In the genomic region with DNA sequence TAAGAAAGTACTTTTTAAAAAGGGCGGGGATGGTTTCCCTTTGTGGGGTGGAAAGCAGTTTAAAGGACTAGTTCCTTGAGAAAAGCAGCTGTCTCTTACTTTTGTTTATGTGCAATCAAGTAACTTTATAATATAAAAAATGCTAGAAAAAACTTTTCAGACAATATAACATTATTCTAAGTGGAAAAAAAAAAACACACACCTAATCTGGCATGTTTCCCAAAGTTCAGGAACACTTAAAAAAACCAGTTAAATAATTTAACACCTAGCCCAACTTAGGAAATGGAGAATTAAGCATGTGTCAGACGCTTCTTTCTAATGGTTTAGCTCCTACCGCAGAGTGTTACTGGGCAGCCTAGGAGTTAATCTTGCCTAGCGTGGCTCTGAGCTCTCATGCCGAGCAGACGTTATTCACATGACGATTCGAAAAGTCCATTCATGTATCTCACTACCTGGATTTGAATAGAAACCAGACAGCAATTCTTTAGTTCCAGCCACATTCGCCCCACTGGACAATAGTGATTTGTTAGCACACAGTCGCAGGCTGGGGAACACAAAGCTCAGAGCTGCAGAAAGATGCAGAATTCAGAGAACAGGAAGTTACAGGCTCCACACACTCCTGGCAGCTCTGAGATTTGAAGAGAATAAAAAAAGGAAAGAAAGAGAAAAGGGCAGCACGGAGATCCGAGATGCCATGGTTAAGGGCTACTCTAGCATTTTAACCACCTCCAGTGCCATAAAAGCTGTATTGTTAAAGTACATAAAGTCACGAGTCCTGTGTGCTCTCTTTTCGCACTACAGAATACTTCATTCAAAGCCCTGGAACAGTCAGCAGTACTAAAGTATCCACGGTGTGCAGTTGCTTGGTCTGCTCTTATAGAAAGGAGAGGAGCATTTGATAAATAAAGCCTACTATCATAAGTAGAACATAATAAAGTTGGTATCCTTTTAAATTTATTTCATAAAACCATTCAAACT, we compare ENCODE assay signal across 8 mouse cellular contexts.
DNase-seq lines count a peak whose midpoint lies in the region; ATAC-seq lines count a peak whose summit lies in the region.

No protein-coding gene starts in this region.

- no peak for ATAC-seq in embryonic facial prominence, embryonic 11.5 days (replicated peaks; ENCODE audit: insufficient number of reproducible peaks, low FRiP score, low TSS enrichment, low read depth)
- ATAC-seq in heart, embryonic 16.5 days (replicated peaks; ENCODE audit: extremely low read depth, insufficient read depth, low FRiP score): no peak
- ATAC-seq in lung, embryonic 15.5 days (ENCODE audit: borderline replicate concordance, extremely low read depth, low FRiP score, low TSS enrichment): no peak

- H3K9ac ChIP-seq in embryonic facial prominence, embryonic 11.5 days (replicated peaks; ENCODE audit: low read length): peak overlapping the region; percentile 74
- H3K9ac ChIP-seq in heart, embryonic 16.5 days (ENCODE audit: low read length): peak overlapping the region; percentile 77
- peak overlapping the region; percentile 58 for H3K9ac ChIP-seq in lung, embryonic 15.5 days

- H3K4me3 ChIP-seq in embryonic facial prominence, embryonic 11.5 days (ENCODE audit: low read depth, low read length): peak overlapping the region; percentile 56
- H3K4me3 ChIP-seq in heart, embryonic 16.5 days (ENCODE audit: low read length): peak overlapping the region; percentile 61
- peak overlapping the region; percentile 51 for H3K4me3 ChIP-seq in lung, embryonic 15.5 days

- H3K36me3 ChIP-seq in embryonic facial prominence, embryonic 11.5 days (replicated peaks; ENCODE audit: control insufficient read depth, insufficient read depth, low read depth, low read length): no peaks in the 10 kb centered on the region
- H3K36me3 ChIP-seq in heart, embryonic 16.5 days (ENCODE audit: control insufficient read depth, insufficient read depth): no peaks in the 10 kb centered on the region
- H3K36me3 ChIP-seq in lung, embryonic 15.5 days: no peaks in the 10 kb centered on the region

- peak; percentile 4 for DNase-seq in urinary bladder, postnatal 25 days (ENCODE audit: low spot score)
- DNase-seq in urinary bladder, postnatal 10 days (ENCODE audit: low spot score): no peak
- DNase-seq in embryonic facial prominence, embryonic 11.5 days (ENCODE audit: low spot score): peak; percentile 77
- DNase-seq in kidney, postnatal 14 days: peak; percentile 28
- DNase-seq in ovary, adult 18-20 months (ENCODE audit: low spot score): peak; percentile 3
- no peak for DNase-seq in urinary bladder, postnatal 14 days (ENCODE audit: low spot score)

- peak overlapping the region; percentile 85 for H3K27ac ChIP-seq in embryonic facial prominence, embryonic 11.5 days (replicated peaks; ENCODE audit: low read depth, low read length)
- peak overlapping the region; percentile 92 for H3K27ac ChIP-seq in heart, embryonic 16.5 days (ENCODE audit: low read length)
- H3K27ac ChIP-seq in lung, embryonic 15.5 days: peak overlapping the region; percentile 86

- H3K27me3 ChIP-seq in embryonic facial prominence, embryonic 11.5 days (ENCODE audit: control insufficient read depth, insufficient read depth, low read length): no peaks in the 10 kb centered on the region
- H3K27me3 ChIP-seq in heart, embryonic 16.5 days (ENCODE audit: control insufficient read depth, insufficient read depth, low read length): no peaks in the 10 kb centered on the region
- no peaks in the 10 kb centered on the region for H3K27me3 ChIP-seq in lung, embryonic 15.5 days

- no peaks in the 10 kb centered on the region for H3K4me1 ChIP-seq in embryonic facial prominence, embryonic 11.5 days (ENCODE audit: control insufficient read depth, insufficient read depth, low read length)
- H3K4me1 ChIP-seq in heart, embryonic 16.5 days (ENCODE audit: control insufficient read depth, insufficient read depth, low read length): peaks cover 11% of the 10 kb centered on the region
- H3K4me1 ChIP-seq in lung, embryonic 15.5 days: peaks cover 5% of the 10 kb centered on the region; the same call in 1 of the 2 replicates

- 7% methylated on average over 15 of the region's 15 CpGs for WGBS in embryonic facial prominence, embryonic 11.5 days
- 4% methylated on average over 15 of the region's 15 CpGs for WGBS in heart, embryonic 16.5 days
- 3% methylated on average over 15 of the region's 15 CpGs for WGBS in lung, embryonic 15.5 days

- H3K4me2 ChIP-seq in embryonic facial prominence, embryonic 11.5 days (ENCODE audit: low read depth, low read length): peak overlapping the region; percentile 62
- peak overlapping the region; percentile 88 for H3K4me2 ChIP-seq in heart, embryonic 16.5 days (ENCODE audit: low read depth, low read length)
- peak overlapping the region; percentile 66 for H3K4me2 ChIP-seq in lung, embryonic 15.5 days

- H3K9me3 ChIP-seq in embryonic facial prominence, embryonic 11.5 days (replicated peaks; ENCODE audit: control insufficient read depth, low read length): no peaks in the 10 kb centered on the region
- no peaks in the 10 kb centered on the region for H3K9me3 ChIP-seq in heart, embryonic 16.5 days (replicated peaks; ENCODE audit: control insufficient read depth, low read length)
- H3K9me3 ChIP-seq in lung, embryonic 15.5 days: no peaks in the 10 kb centered on the region

Comparison
In these comparisons a context has a peak if more than half of its experiments do, and no peak if none do; other contexts are left out.
1. DNase-seq: peak in urinary bladder, postnatal 25 days (single experiment), embryonic facial prominence, embryonic 11.5 days (single experiment), kidney, postnatal 14 days (single experiment) and ovary, adult 18-20 months (single experiment); none in urinary bladder, postnatal 10 days (single experiment) and urinary bladder, postnatal 14 days (single experiment).
2. Peak in every context shown above with its lines, with median percentiles within 50 percentile points of each other: H3K27ac ChIP-seq, H3K4me2 ChIP-seq, H3K4me3 ChIP-seq and H3K9ac ChIP-seq.